In the genomic region with DNA sequence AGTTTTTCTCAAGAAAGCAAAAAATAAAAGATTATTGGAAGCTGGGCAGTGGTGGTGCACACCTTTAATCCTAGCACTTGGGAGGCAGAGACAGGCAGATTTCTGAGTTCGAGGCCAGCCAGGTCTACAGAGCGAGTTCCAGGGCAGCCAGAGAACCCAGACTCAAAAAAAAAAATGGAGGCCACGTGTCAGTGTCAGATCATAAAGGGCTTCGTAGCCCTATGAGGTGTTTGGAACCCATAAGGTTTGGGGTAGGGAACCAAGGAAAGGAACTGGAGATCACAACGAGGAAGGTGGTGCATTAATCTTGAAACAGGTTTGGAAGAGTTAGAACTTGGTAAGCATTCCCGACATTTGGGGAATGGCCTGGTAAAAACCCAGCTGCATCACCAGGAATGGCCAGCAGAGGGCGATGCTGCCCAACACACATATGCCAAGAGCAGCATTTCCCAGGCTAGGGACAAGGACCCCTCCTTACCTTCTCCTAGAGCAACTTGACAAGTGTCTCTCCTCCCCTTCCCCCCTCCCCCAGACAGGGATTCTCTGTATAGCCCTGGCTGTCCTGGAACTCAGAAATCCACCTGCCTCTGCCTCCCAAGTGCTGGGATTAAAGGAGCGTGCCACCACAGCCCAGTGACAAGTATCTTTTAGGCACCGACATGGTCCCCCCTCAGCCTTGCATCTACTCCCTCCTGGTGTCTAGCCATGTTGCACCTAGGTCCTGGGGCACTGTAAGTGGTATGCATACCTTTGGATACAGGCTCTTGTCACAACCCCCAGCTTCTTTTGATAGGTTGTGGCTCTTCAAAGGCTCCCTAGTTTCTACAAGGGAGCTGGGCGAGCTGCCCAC, we compare ENCODE assay signal across 8 mouse cellular contexts. TPM values are rescaled to one million over a fixed set of nuclear protein-coding genes. Genes with fewer than 3 reads are reported as not detected.
DNase-seq lines count a peak whose midpoint lies in the region; ATAC-seq and TF ChIP-seq lines count a peak whose summit lies in the region.

No protein-coding gene starts in this region.

- peaks cover 7% of the 10 kb centered on the region for H3K4me1 ChIP-seq in cortical plate, adult 2 months (ENCODE audit: control insufficient read depth, insufficient read depth, low read length)
- peaks cover 22% of the 10 kb centered on the region for H3K4me1 ChIP-seq in limb, embryonic 15.5 days
- H3K4me1 ChIP-seq in midbrain, embryonic 16.5 days (ENCODE audit: control insufficient read depth, insufficient read depth, low read length) = peaks cover 16% of the 10 kb centered on the region

- no peaks in the 10 kb centered on the region for H3K9me3 ChIP-seq in limb, embryonic 15.5 days
- H3K9me3 ChIP-seq in midbrain, embryonic 16.5 days (replicated peaks; ENCODE audit: control insufficient read depth, low read length, poor library complexity, severe bottlenecking) = no peaks in the 10 kb centered on the region

- DNase-seq in urinary bladder, adult 2 months (ENCODE audit: low spot score) = peak; percentile 58
- no peak for DNase-seq in urinary bladder, postnatal 10 days (ENCODE audit: low spot score)
- peak; percentile 70 to 91 for DNase-seq in heart, adult 18-20 months
- peak; percentile 86 for DNase-seq in kidney, adult 9 months
- peak; percentile 49 to 66 for DNase-seq in spleen, postnatal 14 days (ENCODE audit: low spot score in 2 of 2)

- H3K4me3 ChIP-seq in cortical plate, adult 2 months (ENCODE audit: insufficient read depth, low read length) = no peak overlapping the region
- H3K4me3 ChIP-seq in limb, embryonic 15.5 days = no peak overlapping the region
- no peak overlapping the region for H3K4me3 ChIP-seq in midbrain, embryonic 16.5 days (ENCODE audit: low read depth, low read length)

- H3K27me3 ChIP-seq in limb, embryonic 15.5 days = no peaks in the 10 kb centered on the region
- no peaks in the 10 kb centered on the region for H3K27me3 ChIP-seq in midbrain, embryonic 16.5 days (ENCODE audit: control insufficient read depth, insufficient read depth, low read depth, low read length)

- TF ChIP-seq POLR2A in cortical plate, adult 2 months (IDR thresholded peaks at IDR 0.05; ENCODE audit: extremely low read depth, insufficient read depth, low read length) = no peak

- no peak overlapping the region for H3K27ac ChIP-seq in cortical plate, adult 2 months (ENCODE audit: insufficient read depth, low read length)
- peak overlapping the region; percentile 90; the same call in 1 of the 2 replicates for H3K27ac ChIP-seq in limb, embryonic 15.5 days
- no peak overlapping the region for H3K27ac ChIP-seq in midbrain, embryonic 16.5 days (ENCODE audit: low read length)

- H3K9ac ChIP-seq in limb, embryonic 15.5 days = no peak overlapping the region
- H3K9ac ChIP-seq in midbrain, embryonic 16.5 days (ENCODE audit: low read depth, low read length) = no peak overlapping the region

- 58% methylated on average over 10 of the region's 10 CpGs for WGBS in limb, embryonic 15.5 days
- 64% methylated on average over 10 of the region's 10 CpGs for WGBS in midbrain, embryonic 16.5 days

- H3K36me3 ChIP-seq in limb, embryonic 15.5 days = peaks cover 62% of the 10 kb centered on the region
- H3K36me3 ChIP-seq in midbrain, embryonic 16.5 days (ENCODE audit: control insufficient read depth, insufficient read depth, low read length) = peaks cover 46% of the 10 kb centered on the region

- peak overlapping the region; percentile 76; the same call in 1 of the 2 replicates for H3K4me2 ChIP-seq in limb, embryonic 15.5 days
- peak overlapping the region; percentile 70; the same call in 1 of the 2 replicates for H3K4me2 ChIP-seq in midbrain, embryonic 16.5 days (ENCODE audit: low read length)

- ATAC-seq in limb, embryonic 15.5 days (ENCODE audit: insufficient number of reproducible peaks, low FRiP score, low TSS enrichment, low read depth) = peak; percentile 42; the same call in 1 of the 2 replicates
- peak; percentile 27; the same call in 1 of the 2 replicates for ATAC-seq in midbrain, embryonic 16.5 days

- TF ChIP-seq CTCF in cortical plate, adult 2 months (IDR thresholded peaks at IDR 0.05; ENCODE audit: extremely low read depth, insufficient read depth, low read length) = peak; percentile 89

RNA-seq across cellular contexts. Expression of a gene that starts 1.1 kb away (rescaled TPM):
- 42.4 and 49.7 TPM in 2 replicates for polyA plus RNA-seq in urinary bladder, adult 2 months (2012; rRNA removed)
- 57.9 and 58.5 TPM in 2 replicates for polyA plus RNA-seq in cortical plate, adult 2 months (2012; rRNA removed)
- 10 to 100 TPM; 55.0 to 56.6 TPM for total RNA-seq in heart, adult 18-20 months (2021)
- polyA plus RNA-seq in limb, embryonic 15.5 days (2015; fragmentation: Nextera tagmentation; extraction: Ambion mirVana) = 23.1 and 23.4 TPM in 2 replicates
- 32.1 and 36.8 TPM in 2 replicates for polyA plus RNA-seq in midbrain, embryonic 16.5 days (2015; fragmentation: Nextera tagmentation; extraction: Ambion mirVana)

RNA-seq across cellular contexts. Expression of a gene that starts 33.2 kb away (rescaled TPM):
- polyA plus RNA-seq in urinary bladder, adult 2 months (2012; rRNA removed) = 16.2 and 27.6 TPM in 2 replicates
- polyA plus RNA-seq in cortical plate, adult 2 months (2012; rRNA removed) = 5.6 and 6.2 TPM in 2 replicates
- total RNA-seq in heart, adult 18-20 months (2021) = 10 to 100 TPM; 21.8 to 23.6 TPM
- polyA plus RNA-seq in limb, embryonic 15.5 days (2015; fragmentation: Nextera tagmentation; extraction: Ambion mirVana) = 2.8 and 3.8 TPM in 2 replicates
- polyA plus RNA-seq in midbrain, embryonic 16.5 days (2015; fragmentation: Nextera tagmentation; extraction: Ambion mirVana) = 0.21 and 0.78 TPM in 2 replicates

RNA-seq across cellular contexts. Expression of a gene that starts 34.6 kb away (rescaled TPM):
- 18.9 and 44.9 TPM in 2 replicates for polyA plus RNA-seq in urinary bladder, adult 2 months (2012; rRNA removed)
- polyA plus RNA-seq in cortical plate, adult 2 months (2012; rRNA removed) = 36.7 and 37.6 TPM in 2 replicates
- total RNA-seq in heart, adult 18-20 months (2021) = 10 to 100 TPM; 70.7 to 71.3 TPM
- 46.3 and 53.7 TPM in 2 replicates for polyA plus RNA-seq in limb, embryonic 15.5 days (2015; fragmentation: Nextera tagmentation; extraction: Ambion mirVana)
- polyA plus RNA-seq in midbrain, embryonic 16.5 days (2015; fragmentation: Nextera tagmentation; extraction: Ambion mirVana) = 38.3 and 41.1 TPM in 2 replicates

RNA-seq across cellular contexts. Expression of a gene that starts 39.4 kb away (rescaled TPM):
- 25.6 TPM in 2 replicates for polyA plus RNA-seq in urinary bladder, adult 2 months (2012; rRNA removed)
- 38.8 and 42.4 TPM in 2 replicates for polyA plus RNA-seq in cortical plate, adult 2 months (2012; rRNA removed)
- total RNA-seq in heart, adult 18-20 months (2021) = 10 to 100 TPM; 10.2 TPM
- 24.9 and 29.1 TPM in 2 replicates for polyA plus RNA-seq in limb, embryonic 15.5 days (2015; fragmentation: Nextera tagmentation; extraction: Ambion mirVana)
- polyA plus RNA-seq in midbrain, embryonic 16.5 days (2015; fragmentation: Nextera tagmentation; extraction: Ambion mirVana) = 40.0 and 49.8 TPM in 2 replicates

RNA-seq across cellular contexts. Expression of a gene that starts 45.0 kb away (rescaled TPM):
- polyA plus RNA-seq in urinary bladder, adult 2 months (2012; rRNA removed) = 1.1 and 1.3 TPM in 2 replicates
- 30.3 and 37.6 TPM in 2 replicates for polyA plus RNA-seq in cortical plate, adult 2 months (2012; rRNA removed)
- under 1 TPM in 1 of 2 experiments, not detected in 1; 0.22 TPM for total RNA-seq in heart, adult 18-20 months (2021)
- 3.0 TPM in 2 replicates for polyA plus RNA-seq in limb, embryonic 15.5 days (2015; fragmentation: Nextera tagmentation; extraction: Ambion mirVana)
- polyA plus RNA-seq in midbrain, embryonic 16.5 days (2015; fragmentation: Nextera tagmentation; extraction: Ambion mirVana) = 61.6 and 90.5 TPM in 2 replicates
